Mouse (Mus musculus) ES-E14 (cell line): Measurements from ENCODE around the gene Dip2b.

ENCODE experiments used
- HCFC1 ChIP-seq: IDR thresholded peaks from 2 replicates; pipeline ENCODE4 v1.6.1; 2012; ENCODE audit warnings: low read length, inconsistent platforms, borderline replicate concordance; ENCODE audit not compliant: insufficient read depth
- MAFK ChIP-seq: IDR thresholded peaks from 2 replicates; pipeline ENCODE4 v1.6.1; 2014; ENCODE audit warnings: mild to moderate bottlenecking, low read depth, low read length, inconsistent platforms; ENCODE audit not compliant: insufficient read depth
- ZNF384 ChIP-seq: IDR thresholded peaks from 2 replicates; pipeline ENCODE4 v1.6.1; 2012; ENCODE audit warnings: low read depth, low read length, inconsistent platforms

DNA sequence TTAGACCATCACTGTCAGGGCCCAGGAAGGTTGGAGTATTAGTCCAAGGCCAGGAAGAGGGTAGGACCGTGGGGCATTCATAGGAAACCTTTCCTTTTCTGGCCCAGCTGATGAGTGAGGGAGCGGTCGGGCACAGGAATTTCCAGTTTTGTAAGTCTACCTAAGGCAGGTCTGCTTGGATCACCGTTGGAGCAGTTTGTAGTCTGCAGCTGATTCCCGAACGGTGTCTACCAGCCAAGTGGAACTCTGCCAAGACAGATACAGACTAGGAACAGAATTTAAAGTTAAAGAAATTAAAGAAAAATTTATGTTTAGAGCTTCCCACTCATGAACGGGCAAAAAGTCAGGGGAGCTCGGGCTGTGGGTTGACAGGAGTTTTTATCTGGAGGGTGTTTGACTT is 9.0 kb upstream of the Dip2b start:
- TF ChIP-seq HCFC1 (no peak), MAFK (no peak), ZNF384 (no peak)
